Mouse (Mus musculus): Measurements from ENCODE around the gene Gm47791.

Gene Gm47791

GRCm38 (mm10) chr1:82771022-82771586 is at the start of gene Gm47791:
Gene Gm47791, minus strand, starts transcription at chr1:82771243.
- no peak for DNase-seq (ENCODE audit: low spot score in 2 of 2)

- no peak for DNase-seq (ENCODE audit: low spot score in 2 of 2)
These were observed 49.7 kb upstream of the Gm47791 start for GRCm38 (mm10) chr1:82820626-82821186.

- no peak for DNase-seq (ENCODE audit: low spot score in 2 of 2)
These were observed 49.1 kb upstream of the Gm47791 start for GRCm38 (mm10) chr1:82820179-82820578.

- DNase-seq (ENCODE audit: low spot score in 2 of 2), result no peak
These were observed 48.3 kb upstream of the Gm47791 start for GRCm38 (mm10) chr1:82819366-82819765.

- DNase-seq (ENCODE audit: low spot score in 2 of 2), result no peak
These were observed 45.1 kb upstream of the Gm47791 start for GRCm38 (mm10) chr1:82815941-82816716.

- no peak for DNase-seq (ENCODE audit: low spot score in 2 of 2)
These were observed 40.7 kb upstream of the Gm47791 start for GRCm38 (mm10) chr1:82811766-82812165.

- no peak for DNase-seq (ENCODE audit: low spot score in 2 of 2)
These were observed 37.5 kb upstream of the Gm47791 start for GRCm38 (mm10) chr1:82808564-82808963.

GRCm38 (mm10) chr1:82807206-82807605 is 36.2 kb upstream of the Gm47791 start:
- no peak for DNase-seq (ENCODE audit: low spot score in 2 of 2)

- DNase-seq (ENCODE audit: low spot score in 2 of 2), result no peak
These were observed 35.3 kb upstream of the Gm47791 start for GRCm38 (mm10) chr1:82806391-82806790.

GRCm38 (mm10) chr1:82804059-82804458 is 33.0 kb upstream of the Gm47791 start:
- no peak for DNase-seq (ENCODE audit: low spot score in 2 of 2)

GRCm38 (mm10) chr1:82803608-82804007 is 32.6 kb upstream of the Gm47791 start:
- DNase-seq (ENCODE audit: low spot score in 2 of 2), result no peak

GRCm38 (mm10) chr1:82801105-82801783 is 30.2 kb upstream of the Gm47791 start:
- no peak for DNase-seq (ENCODE audit: low spot score in 2 of 2)

GRCm38 (mm10) chr1:82798922-82799321 is 27.9 kb upstream of the Gm47791 start:
- DNase-seq (ENCODE audit: low spot score in 2 of 2), result no peak

GRCm38 (mm10) chr1:82798304-82798703 is 27.3 kb upstream of the Gm47791 start:
- no peak for DNase-seq (ENCODE audit: low spot score in 2 of 2)

GRCm38 (mm10) chr1:82797088-82797487 is 26.0 kb upstream of the Gm47791 start:
- no peak for DNase-seq (ENCODE audit: low spot score in 2 of 2)

GRCm38 (mm10) chr1:82795702-82796443 is 24.8 kb upstream of the Gm47791 start:
- no peak for DNase-seq (ENCODE audit: low spot score in 2 of 2)

- DNase-seq (ENCODE audit: low spot score in 2 of 2), result no peak
These were observed 24.2 kb upstream of the Gm47791 start for GRCm38 (mm10) chr1:82795211-82795610.

- DNase-seq (ENCODE audit: low spot score in 2 of 2), result peak; percentile 40 to 51
These were observed 22.9 kb upstream of the Gm47791 start for GRCm38 (mm10) chr1:82793986-82794385.

- DNase-seq (ENCODE audit: low spot score in 2 of 2), result no peak
These were observed 22.1 kb upstream of the Gm47791 start for GRCm38 (mm10) chr1:82793110-82793509.

GRCm38 (mm10) chr1:82792238-82792637 is 21.2 kb upstream of the Gm47791 start:
- no peak for DNase-seq (ENCODE audit: low spot score in 2 of 2)

- DNase-seq (ENCODE audit: low spot score in 2 of 2), result no peak
These were observed 20.1 kb upstream of the Gm47791 start for GRCm38 (mm10) chr1:82791105-82791504.

GRCm38 (mm10) chr1:82788070-82788469 is 17.0 kb upstream of the Gm47791 start:
- DNase-seq (ENCODE audit: low spot score in 2 of 2), result no peak

All from right cerebral cortex, postnatal 36 days (tissue).